Comparison of ENCODE assay signal across 8 mouse cellular contexts in the genomic region with DNA sequence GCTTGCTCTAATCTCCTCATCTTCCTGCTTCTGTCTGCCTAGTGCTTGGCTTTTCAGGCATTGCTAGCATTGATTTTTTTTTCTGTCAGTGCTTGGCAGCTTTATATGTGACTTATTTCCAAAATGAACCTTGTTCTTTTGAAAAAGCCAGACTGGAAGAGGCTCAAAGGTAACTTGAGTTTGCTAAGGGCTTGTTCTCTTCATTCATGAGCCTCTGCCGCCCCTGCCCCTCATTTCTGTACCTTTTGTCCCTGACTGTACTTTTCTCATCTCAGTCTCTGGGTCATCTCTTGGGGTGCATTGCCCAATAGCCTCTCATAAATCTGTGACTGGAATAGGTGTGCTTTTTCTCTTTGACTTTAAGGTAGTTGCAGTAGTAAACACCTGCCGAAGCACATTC. TPM values are rescaled to one million over a fixed set of nuclear protein-coding genes. Genes with fewer than 3 reads are reported as not detected.
A peak's percentile ranks its signal among the peaks of the same experiment; 100 is the strongest.
DNase-seq lines count a peak whose midpoint lies in the region; ATAC-seq and TF ChIP-seq lines count a peak whose summit lies in the region.

No protein-coding gene starts in this region.

- WGBS in spleen, adult 2 months = 98% methylated on average over 2 of the region's 2 CpGs
- 89% methylated on average over 2 of the region's 2 CpGs for WGBS in hindbrain, embryonic 11.5 days
- WGBS in limb, embryonic 14.5 days = 86% methylated on average over 2 of the region's 2 CpGs

- peak overlapping the region; percentile 87; the same call in 1 of the 2 replicates for H3K9ac ChIP-seq in hindbrain, embryonic 11.5 days (ENCODE audit: low read depth, low read length)
- H3K9ac ChIP-seq in limb, embryonic 14.5 days (ENCODE audit: low read depth, low read length, severe bottlenecking) = peak overlapping the region; percentile 85

- DNase-seq in spleen, adult 2 months (ENCODE audit: low read depth in 1 of 2, low spot score in 2 of 2) = no peak
- no peak for DNase-seq in spleen, postnatal 36 days (ENCODE audit: low spot score in 2 of 2)
- DNase-seq in hindbrain, embryonic 11.5 days (ENCODE audit: low spot score) = no peak
- DNase-seq in limb, embryonic 14.5 days (ENCODE audit: low spot score) = no peak
- DNase-seq in yolk sac, embryonic 10.5 days (ENCODE audit: low spot score) = peak; percentile 62
- DNase-seq in ovary, postnatal 14 days (ENCODE audit: low spot score) = no peak
- no peak for DNase-seq in cerebellum, postnatal 14 days

- no peaks in the 10 kb centered on the region for H3K27me3 ChIP-seq in spleen, adult 2 months (ENCODE audit: control insufficient read depth, insufficient read depth, low read length)
- H3K27me3 ChIP-seq in hindbrain, embryonic 11.5 days (ENCODE audit: control insufficient read depth, insufficient read depth, low read length) = no peaks in the 10 kb centered on the region
- no peaks in the 10 kb centered on the region for H3K27me3 ChIP-seq in limb, embryonic 14.5 days (ENCODE audit: control insufficient read depth, insufficient read depth, low read length)

- no peak for ATAC-seq in hindbrain, embryonic 11.5 days (ENCODE audit: low FRiP score)
- no peak for ATAC-seq in limb, embryonic 14.5 days (ENCODE audit: low FRiP score, low read depth)
- ATAC-seq in megakaryocyte progenitor cell, adult 5-6 weeks (replicated peaks; ENCODE audit: poor library complexity) = no peak

- peak overlapping the region; percentile 63 for H3K4me2 ChIP-seq in hindbrain, embryonic 11.5 days (replicated peaks; ENCODE audit: low read depth, low read length)
- peak overlapping the region; percentile 73 for H3K4me2 ChIP-seq in limb, embryonic 14.5 days (replicated peaks; ENCODE audit: low read depth, low read length, severe bottlenecking)

- TF ChIP-seq POLR2A in spleen, adult 2 months (IDR thresholded peaks at IDR 0.05; ENCODE audit: low read depth, low read length) = no peak
- no peak for TF ChIP-seq POLR2A in limb, embryonic 14.5 days (IDR thresholded peaks at IDR 0.05; ENCODE audit: borderline replicate concordance, extremely low read depth, insufficient read depth, insufficient read length)

- no peaks in the 10 kb centered on the region for H3K9me3 ChIP-seq in hindbrain, embryonic 11.5 days (ENCODE audit: control insufficient read depth, low read length)
- H3K9me3 ChIP-seq in limb, embryonic 14.5 days (ENCODE audit: control insufficient read depth, low read length) = no peaks in the 10 kb centered on the region

- no peaks in the 10 kb centered on the region; the same call in 1 of the 2 replicates for H3K4me1 ChIP-seq in spleen, adult 2 months (ENCODE audit: control insufficient read depth, insufficient read depth, insufficient read length)
- no peaks in the 10 kb centered on the region for H3K4me1 ChIP-seq in hindbrain, embryonic 11.5 days (replicated peaks; ENCODE audit: control insufficient read depth, insufficient read depth, low read length)
- peaks cover 5% of the 10 kb centered on the region for H3K4me1 ChIP-seq in limb, embryonic 14.5 days (ENCODE audit: control insufficient read depth, insufficient read depth, low read length)

- peak overlapping the region; percentile 87; the same call in 1 of the 2 replicates for H3K27ac ChIP-seq in spleen, adult 2 months (ENCODE audit: insufficient read depth, low read length)
- no peak overlapping the region for H3K27ac ChIP-seq in hindbrain, embryonic 11.5 days (ENCODE audit: low read depth, low read length)
- no peak overlapping the region for H3K27ac ChIP-seq in limb, embryonic 14.5 days (replicated peaks; ENCODE audit: low read depth, low read length)

- H3K36me3 ChIP-seq in spleen, adult 2 months (ENCODE audit: control insufficient read depth, insufficient read depth, low read length) = peaks cover 10% of the 10 kb centered on the region
- H3K36me3 ChIP-seq in hindbrain, embryonic 11.5 days (ENCODE audit: control insufficient read depth, insufficient read depth, low read length) = 0 out of 2 replicates have a peak, but pooled peaks cover 3% of the 10 kb centered on the region
- H3K36me3 ChIP-seq in limb, embryonic 14.5 days (ENCODE audit: control insufficient read depth, insufficient read depth, low read length) = peaks cover 34% of the 10 kb centered on the region

- no peak for TF ChIP-seq CTCF in spleen, adult 2 months (IDR thresholded peaks at IDR 0.05; ENCODE audit: extremely low read depth, insufficient read depth, insufficient read length, insufficient replicate concordance)

- no peak overlapping the region for H3K4me3 ChIP-seq in spleen, adult 2 months (ENCODE audit: extremely low read depth, insufficient read depth, insufficient read length)
- H3K4me3 ChIP-seq in hindbrain, embryonic 11.5 days (ENCODE audit: low read depth, low read length) = peak overlapping the region; percentile 59
- H3K4me3 ChIP-seq in limb, embryonic 14.5 days (replicated peaks; ENCODE audit: low read length) = peak overlapping the region; percentile 85

RNA-seq across cellular contexts. Expression of gene Ing3, which starts 1.3 kb away (rescaled TPM):
- polyA plus RNA-seq in spleen, adult 2 months (2012; rRNA removed) = 5.4 and 5.6 TPM in 2 replicates
- polyA plus RNA-seq in hindbrain, embryonic 11.5 days (2014; fragmentation: Nextera tagmentation; extraction: Ambion mirVana) = 46.1 and 52.0 TPM in 2 replicates
- 19.8 and 25.3 TPM in 2 replicates for polyA plus RNA-seq in limb, embryonic 14.5 days (2012; rRNA removed)
- 52.2 and 54.5 TPM in 2 replicates for polyA plus RNA-seq in limb, embryonic 14.5 days (2014; fragmentation: Nextera tagmentation; extraction: Ambion mirVana)
- 42.9 and 46.0 TPM in 2 replicates for total RNA-seq in megakaryocyte progenitor cell, adult 5-6 weeks (2015)
- 33.5 and 36.3 TPM in 2 replicates for total RNA-seq in megakaryocyte progenitor cell, adult 5-6 weeks (2017)

RNA-seq across cellular contexts. Expression of gene Cped1, which starts 35.0 kb away (rescaled TPM):
- polyA plus RNA-seq in spleen, adult 2 months (2012; rRNA removed) = 1.8 and 2.7 TPM in 2 replicates
- 15.6 and 22.5 TPM in 2 replicates for polyA plus RNA-seq in hindbrain, embryonic 11.5 days (2014; fragmentation: Nextera tagmentation; extraction: Ambion mirVana)
- 29.2 and 31.0 TPM in 2 replicates for polyA plus RNA-seq in limb, embryonic 14.5 days (2012; rRNA removed)
- 44.3 and 55.7 TPM in 2 replicates for polyA plus RNA-seq in limb, embryonic 14.5 days (2014; fragmentation: Nextera tagmentation; extraction: Ambion mirVana)
- 1.1 and 6.0 TPM in 2 replicates for total RNA-seq in megakaryocyte progenitor cell, adult 5-6 weeks (2015)
- total RNA-seq in megakaryocyte progenitor cell, adult 5-6 weeks (2017) = 1.2 and 3.2 TPM in 2 replicates
